Mouse (Mus musculus): ENCODE data around the gene Fto.

The Fto gene

GRCm38 (mm10) chr8:91448667-91449329 lies 135.5 kb downstream of the Fto start:
- DNase-seq (ENCODE audit: low spot score), result no peak

GRCm38 (mm10) chr8:91454926-91455325 lies 141.6 kb downstream of the Fto start:
- no peak for DNase-seq (ENCODE audit: low spot score)

GRCm38 (mm10) chr8:91455591-91455990 lies 142.3 kb downstream of the Fto start:
- no peak for DNase-seq (ENCODE audit: low spot score)

GRCm38 (mm10) chr8:91458016-91458415 lies 144.7 kb downstream of the Fto start:
- no peak for DNase-seq (ENCODE audit: low spot score)

GRCm38 (mm10) chr8:91460965-91461364 lies 147.6 kb downstream of the Fto start:
- no peak for DNase-seq (ENCODE audit: low spot score)

GRCm38 (mm10) chr8:91463757-91464156 lies 150.4 kb downstream of the Fto start:
- DNase-seq (ENCODE audit: low spot score), result no peak

GRCm38 (mm10) chr8:91467463-91467862 lies 154.1 kb downstream of the Fto start:
- no peak for DNase-seq (ENCODE audit: low spot score)

GRCm38 (mm10) chr8:91467881-91468534 lies 154.7 kb downstream of the Fto start:
- DNase-seq (ENCODE audit: low spot score), result no peak

GRCm38 (mm10) chr8:91469441-91469840 lies 156.1 kb downstream of the Fto start:
- no peak for DNase-seq (ENCODE audit: low spot score)

- DNase-seq (ENCODE audit: low spot score), result no peak
Observed at GRCm38 (mm10) chr8:91474731-91475279, 161.5 kb downstream of the Fto start.

GRCm38 (mm10) chr8:91476988-91477387 lies 163.7 kb downstream of the Fto start:
- no peak for DNase-seq (ENCODE audit: low spot score)

GRCm38 (mm10) chr8:91477471-91477870 lies 164.1 kb downstream of the Fto start:
- no peak for DNase-seq (ENCODE audit: low spot score)

- DNase-seq (ENCODE audit: low spot score), result no peak
Observed at GRCm38 (mm10) chr8:91482511-91482910, 169.2 kb downstream of the Fto start.

- no peak for DNase-seq (ENCODE audit: low spot score)
Observed at GRCm38 (mm10) chr8:91486394-91486793, 173.1 kb downstream of the Fto start.

GRCm38 (mm10) chr8:91487456-91487855 lies 174.1 kb downstream of the Fto start:
- DNase-seq (ENCODE audit: low spot score), result no peak

GRCm38 (mm10) chr8:91488086-91488783 lies 174.9 kb downstream of the Fto start:
- DNase-seq (ENCODE audit: low spot score), result no peak

GRCm38 (mm10) chr8:91488784-91489450 lies 175.6 kb downstream of the Fto start:
- no peak for DNase-seq (ENCODE audit: low spot score)

GRCm38 (mm10) chr8:91490065-91490464 lies 176.7 kb downstream of the Fto start:
- DNase-seq (ENCODE audit: low spot score), result no peak

- DNase-seq (ENCODE audit: low spot score), result no peak
Observed at GRCm38 (mm10) chr8:91493373-91493772, 180.0 kb downstream of the Fto start.

- no peak for DNase-seq (ENCODE audit: low spot score)
Observed at GRCm38 (mm10) chr8:91494501-91495259, 181.4 kb downstream of the Fto start.

GRCm38 (mm10) chr8:91495260-91495601 lies 181.9 kb downstream of the Fto start:
- no peak for DNase-seq (ENCODE audit: low spot score)

- no peak for DNase-seq (ENCODE audit: low spot score)
Observed at GRCm38 (mm10) chr8:91496000-91496399, 182.7 kb downstream of the Fto start.

Measured in urinary bladder, postnatal 10 days (tissue).